Mouse (Mus musculus) adipocyte (in vitro differentiated cells): ENCODE results near the gene Myrip.

Source experiments
- DNase-seq: peaks from one replicate; pipeline ENCODE4 v3.0.0-alpha.2; 2016; ENCODE audit warnings: low spot score

The Myrip gene

GRCm38 (mm10) chr9:120455768-120456655 lies 154.7 kb downstream of the Myrip start:
- DNase-seq, result no peak

GRCm38 (mm10) chr9:120470431-120470830 lies 169.1 kb downstream of the Myrip start:
- DNase-seq, result no peak

GRCm38 (mm10) chr9:120481644-120482043 lies 180.3 kb downstream of the Myrip start:
- DNase-seq, result no peak

- DNase-seq, result peak; percentile 10
These were observed 181.1 kb downstream of the Myrip start for GRCm38 (mm10) chr9:120482382-120482781.

GRCm38 (mm10) chr9:120483101-120483500 lies 181.8 kb downstream of the Myrip start:
- DNase-seq, result no peak

- DNase-seq, result no peak
These were observed 185.8 kb downstream of the Myrip start for GRCm38 (mm10) chr9:120487076-120487475.

GRCm38 (mm10) chr9:120491509-120491908 lies 190.2 kb downstream of the Myrip start:
- peak; percentile 52 for DNase-seq

GRCm38 (mm10) chr9:120492010-120492399 lies 190.7 kb downstream of the Myrip start, which contains the start of gene Eif1b:
Eif1b (plus strand) TSS chr9:120492232.
- DNase-seq, result no peak

- peak; percentile 58 for DNase-seq
These were observed 191.4 kb downstream of the Myrip start for GRCm38 (mm10) chr9:120492400-120493351.

- DNase-seq, result no peak
These were observed 192.5 kb downstream of the Myrip start for GRCm38 (mm10) chr9:120493781-120494180.

GRCm38 (mm10) chr9:120496691-120497090 lies 195.4 kb downstream of the Myrip start:
- DNase-seq, result peak; percentile 73

- DNase-seq, result no peak
These were observed 196.7 kb downstream of the Myrip start for GRCm38 (mm10) chr9:120497983-120498382.

- no peak for DNase-seq
These were observed 200.0 kb downstream of the Myrip start for GRCm38 (mm10) chr9:120501191-120501902.

GRCm38 (mm10) chr9:120502013-120502412 lies 200.7 kb downstream of the Myrip start:
- DNase-seq, result peak; percentile 82

GRCm38 (mm10) chr9:120504423-120504822 lies 203.1 kb downstream of the Myrip start:
- DNase-seq, result no peak

GRCm38 (mm10) chr9:120511781-120512180 lies 210.5 kb downstream of the Myrip start:
- peak; percentile 14 for DNase-seq

- DNase-seq, result no peak
These were observed 215.4 kb downstream of the Myrip start for GRCm38 (mm10) chr9:120516720-120517119.

- no peak for DNase-seq
These were observed 217.6 kb downstream of the Myrip start for GRCm38 (mm10) chr9:120518946-120519345.

- no peak for DNase-seq
These were observed 218.3 kb downstream of the Myrip start for GRCm38 (mm10) chr9:120519469-120520125.

GRCm38 (mm10) chr9:120521161-120521560 lies 219.8 kb downstream of the Myrip start:
- DNase-seq, result no peak
